Mouse (Mus musculus): ENCODE results near the gene Rora. TPM values are rescaled to one million over a fixed set of nuclear protein-coding genes. Genes with fewer than 3 reads are reported as not detected.
A peak's percentile ranks its signal among the peaks of the same experiment; 100 is the strongest.

Rora gene
- total RNA-seq, 2 experiments from 2014 or later: 21.1 to 24.9 TPM

DNA sequence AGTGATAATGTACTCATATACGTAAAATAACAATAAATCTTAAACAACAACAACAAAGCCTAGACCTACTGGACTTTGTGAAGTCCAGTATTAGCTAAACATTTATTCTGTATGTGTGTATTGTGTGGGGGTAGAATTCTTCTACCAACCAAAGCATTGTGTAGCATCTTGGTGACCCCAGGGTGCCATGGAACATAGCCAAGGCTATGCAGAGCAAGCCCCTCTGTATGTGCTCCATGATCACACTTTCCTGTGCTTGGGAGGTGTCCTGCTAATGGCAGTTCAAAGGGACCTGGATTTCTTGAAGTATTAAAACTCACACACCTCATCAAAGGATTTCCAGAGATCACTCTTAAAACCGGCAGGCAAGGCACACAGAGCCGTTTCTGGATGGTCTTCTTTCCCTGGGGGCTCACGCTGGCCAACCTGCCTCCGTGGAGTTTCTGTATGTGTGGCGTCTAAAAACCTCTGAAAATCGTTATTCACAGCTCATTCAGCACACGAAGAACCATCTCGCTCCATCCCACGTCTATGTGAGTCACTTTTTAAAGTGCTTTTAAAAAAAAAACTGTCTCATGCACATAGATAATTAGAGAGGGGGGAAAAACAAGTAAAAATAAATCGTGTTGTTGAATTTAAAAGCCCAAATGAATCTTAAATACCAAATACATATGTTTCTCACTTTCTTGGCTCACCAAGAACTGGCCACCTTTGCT, 92.5 kb downstream of the Rora start:
- intact Hi-C loops (cut with DNase I): no loop called here
- DNase-seq: no peak

GRCm38 (mm10) chr9:68756976-68757375, 103.4 kb downstream of the Rora start:
- DNase-seq: peak; percentile 52 to 59
- intact Hi-C loops (cut with DNase I): no loop called here

GRCm38 (mm10) chr9:68759324-68759723, 105.7 kb downstream of the Rora start:
- no peak for DNase-seq
- intact Hi-C loops (cut with DNase I): no loop called here

- intact Hi-C loops (cut with DNase I): no loop called here
- DNase-seq: no peak
Measured at GRCm38 (mm10) chr9:68760329-68760728, 106.7 kb downstream of the Rora start.

DNA sequence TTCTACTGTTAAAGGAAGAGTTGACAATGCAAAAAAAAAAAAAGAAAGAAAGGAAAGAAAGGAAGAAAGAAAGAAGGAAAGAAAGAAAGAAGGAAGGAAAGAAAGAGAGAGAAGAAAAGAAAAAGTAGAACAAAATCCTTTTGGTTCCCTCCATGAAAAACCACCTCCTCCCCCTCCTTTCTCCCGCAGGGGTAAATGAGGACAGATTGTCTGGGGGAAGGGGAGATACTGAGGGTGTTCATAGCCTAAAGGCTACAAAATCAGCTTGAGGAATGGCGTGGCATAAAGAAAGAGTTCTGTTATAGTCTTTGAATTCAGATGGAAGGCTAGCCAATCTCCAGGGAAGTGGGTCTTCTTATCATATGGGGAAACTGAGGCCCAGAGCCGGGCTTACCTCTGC, 107.3 kb downstream of the Rora start:
- intact Hi-C loops (cut with DNase I): no loop called here
- no peak for DNase-seq

DNA sequence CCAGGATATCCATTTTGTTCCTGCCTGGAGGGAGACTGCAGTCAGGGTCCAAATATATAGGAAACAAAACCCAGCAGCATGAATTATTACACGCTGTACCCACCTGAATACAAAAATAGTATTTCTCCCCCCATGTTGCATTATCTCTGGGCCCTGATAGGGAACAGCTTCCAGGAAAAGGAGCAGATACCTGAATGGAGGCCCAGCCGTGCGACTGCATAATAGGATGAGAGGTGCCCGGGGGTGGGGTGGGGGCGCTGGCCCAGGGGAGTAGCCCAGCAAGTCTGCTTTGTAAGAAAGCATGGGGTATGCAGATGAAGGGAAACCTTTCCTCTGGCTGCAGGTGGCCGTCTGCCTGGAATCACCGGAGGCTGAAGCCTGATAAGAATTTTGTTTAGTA, 108.1 kb downstream of the Rora start:
- intact Hi-C loops (cut with DNase I): no loop called here
- DNase-seq: peak in 1 of 2 experiments; percentile 26

- intact Hi-C loops (cut with DNase I): no loop called here
- no peak for DNase-seq
Measured at GRCm38 (mm10) chr9:68765595-68765994, 112.0 kb downstream of the Rora start.

- DNase-seq: no peak
- intact Hi-C loops (cut with DNase I): no loop called here
Measured at GRCm38 (mm10) chr9:68769638-68770037, 116.1 kb downstream of the Rora start.

GRCm38 (mm10) chr9:68771383-68771782, 117.8 kb downstream of the Rora start:
- DNase-seq: no peak
- intact Hi-C loops (cut with DNase I): no loop called here

- intact Hi-C loops (cut with DNase I): no loop called here
- DNase-seq: no peak
Measured at GRCm38 (mm10) chr9:68773770-68774169, 120.2 kb downstream of the Rora start.

DNA sequence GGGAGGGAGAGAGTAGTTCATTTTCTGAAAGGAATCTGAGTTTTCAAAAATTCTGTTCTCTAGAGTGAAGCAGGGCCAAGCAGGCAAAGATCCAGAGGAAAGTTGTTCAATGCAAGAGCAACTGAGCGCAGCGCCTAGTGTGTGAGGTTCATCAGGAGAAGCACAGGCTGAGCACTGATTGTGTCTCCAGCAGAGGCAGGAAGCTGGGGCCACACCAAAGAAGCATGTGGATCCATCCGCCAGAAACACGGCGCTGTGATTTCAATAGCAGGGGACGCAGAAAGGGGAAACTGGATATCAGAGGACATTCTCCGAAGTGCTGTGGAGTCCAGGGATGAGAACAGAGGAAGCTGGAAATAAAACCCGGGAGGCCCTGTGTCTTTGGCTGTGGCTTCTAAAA, 128.4 kb downstream of the Rora start:
- DNase-seq: peak; percentile 46 to 49
- intact Hi-C loops (cut with DNase I): no loop called here

- no peak for DNase-seq
- intact Hi-C loops (cut with DNase I): no loop called here
Measured at GRCm38 (mm10) chr9:68782604-68783003, 129.0 kb downstream of the Rora start.

DNA sequence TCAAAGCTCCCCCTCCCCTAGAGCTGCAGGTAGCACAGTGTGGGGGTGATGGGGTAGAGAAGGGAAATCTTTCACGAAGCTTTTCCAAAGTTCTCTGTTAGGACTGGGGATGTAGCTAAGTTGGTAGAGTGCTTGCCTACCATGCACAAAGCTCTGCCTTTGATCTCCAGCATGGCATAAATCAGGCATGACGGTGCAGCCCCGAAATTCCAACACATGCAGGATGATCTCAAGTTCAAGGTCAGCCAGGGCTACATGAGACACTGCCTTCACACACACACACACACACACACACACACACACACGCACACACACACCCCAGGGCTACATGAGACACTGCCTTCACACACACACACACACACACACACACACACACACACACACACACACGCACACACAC, 129.7 kb downstream of the Rora start:
- no peak for DNase-seq
- intact Hi-C loops (cut with DNase I): no loop called here

GRCm38 (mm10) chr9:68786614-68787293, 133.2 kb downstream of the Rora start:
- no peak for DNase-seq

DNA sequence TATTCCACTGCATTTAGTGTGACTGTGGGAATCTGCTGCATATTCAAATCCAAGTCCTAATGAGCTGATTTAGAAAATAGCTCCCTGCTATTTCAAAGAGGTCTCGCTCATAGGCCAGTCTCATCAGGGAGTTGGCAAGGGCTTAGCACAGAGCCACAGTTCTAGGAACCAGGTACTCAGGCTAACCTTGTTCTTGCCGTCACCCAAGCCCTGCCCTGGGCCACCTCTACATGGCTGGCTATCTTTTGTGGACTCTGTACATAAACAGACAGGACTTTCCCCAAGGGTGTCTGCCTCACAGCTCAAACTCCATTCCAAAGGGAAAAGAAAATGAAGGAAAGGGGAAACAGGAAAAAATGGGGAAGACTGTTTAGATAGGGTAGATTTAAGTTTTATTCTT, 134.1 kb downstream of the Rora start:
- intact Hi-C loops (cut with DNase I): no loop called here
- no peak for DNase-seq

More at GRCm38 (mm10) chr9:68786614-68787293, 133.2 kb downstream of the Rora start:
- intact Hi-C loops (cut with DNase I): no loop called here

GRCm38 (mm10) chr9:68790922-68791321, 137.3 kb downstream of the Rora start:
- intact Hi-C loops (cut with DNase I): no loop called here
- no peak for DNase-seq

DNA sequence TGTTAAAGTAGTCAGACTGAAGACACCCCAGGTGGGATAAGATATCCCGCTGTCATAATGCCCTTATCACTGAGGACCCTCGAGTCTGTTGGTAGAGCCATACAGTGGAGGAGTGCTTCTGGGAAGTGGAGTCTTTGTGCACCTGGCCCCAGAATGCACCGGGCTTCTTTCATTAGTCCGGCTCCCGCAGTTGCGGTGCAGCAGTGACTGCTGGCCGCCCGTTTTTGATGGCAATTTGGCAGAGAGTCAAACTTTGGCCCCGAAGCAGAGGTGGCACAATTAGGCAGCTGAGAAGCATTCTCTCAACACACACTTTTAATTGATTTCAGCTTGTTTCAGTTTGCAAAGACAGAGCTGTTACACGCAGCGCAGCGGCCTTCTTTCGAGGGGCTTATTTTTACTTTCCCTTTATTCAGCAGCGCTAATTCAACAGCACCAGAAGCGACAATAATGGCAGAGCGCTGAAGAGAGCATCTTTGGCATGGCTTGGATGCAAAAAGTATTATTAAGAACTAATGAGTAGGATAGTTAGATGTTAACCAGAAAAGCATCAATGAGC, 138.5 kb downstream of the Rora start:
- intact Hi-C loops (cut with DNase I): no loop called here
- no peak for DNase-seq

- intact Hi-C loops (cut with DNase I): no loop called here
- no peak for DNase-seq
Measured at GRCm38 (mm10) chr9:68795314-68795713, 141.7 kb downstream of the Rora start.

GRCm38 (mm10) chr9:68798221-68798620, 144.6 kb downstream of the Rora start:
- intact Hi-C loops (cut with DNase I): no loop called here
- DNase-seq: no peak

DNA sequence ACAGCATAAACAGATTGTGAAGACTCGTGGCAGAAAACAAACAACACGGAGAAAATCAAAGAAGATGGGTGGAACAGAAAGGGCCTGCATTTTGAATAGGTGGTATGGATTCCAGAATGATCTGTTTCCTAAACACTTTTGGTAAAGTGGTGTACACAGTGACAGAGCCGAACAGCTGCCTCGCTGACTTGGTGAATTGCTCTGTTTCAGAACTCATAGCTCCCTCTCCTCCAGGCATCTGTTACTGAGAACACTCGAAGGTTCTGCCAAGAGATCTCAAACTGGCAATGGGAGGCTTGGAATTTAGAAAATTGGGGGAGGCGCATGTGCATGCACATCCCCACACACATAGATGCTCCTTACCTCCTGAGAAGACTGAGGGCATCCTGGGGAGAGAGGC, 145.5 kb downstream of the Rora start:
- DNase-seq: no peak
- intact Hi-C loops (cut with DNase I): no loop called here

DNA sequence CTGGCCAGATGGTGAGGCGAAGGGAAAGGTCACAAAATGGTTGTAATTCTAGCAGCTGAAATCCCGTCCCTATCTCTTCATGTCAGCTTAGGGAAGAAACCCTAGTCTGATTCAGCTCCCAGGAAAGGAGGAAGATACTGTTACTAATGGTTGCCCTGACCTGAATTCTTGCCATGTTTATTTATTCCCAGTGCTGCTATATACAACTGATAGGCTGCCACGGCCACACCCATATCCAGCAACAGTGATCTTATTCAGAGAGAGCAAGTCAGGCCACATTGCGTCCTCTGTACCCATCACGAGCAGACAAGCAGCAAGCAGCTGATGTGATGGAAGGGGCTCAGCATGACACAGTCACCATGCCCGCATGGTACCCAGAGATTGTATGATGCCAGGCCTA, 150.6 kb downstream of the Rora start:
- DNase-seq: no peak
- intact Hi-C loops (cut with DNase I): no loop called here

DNA sequence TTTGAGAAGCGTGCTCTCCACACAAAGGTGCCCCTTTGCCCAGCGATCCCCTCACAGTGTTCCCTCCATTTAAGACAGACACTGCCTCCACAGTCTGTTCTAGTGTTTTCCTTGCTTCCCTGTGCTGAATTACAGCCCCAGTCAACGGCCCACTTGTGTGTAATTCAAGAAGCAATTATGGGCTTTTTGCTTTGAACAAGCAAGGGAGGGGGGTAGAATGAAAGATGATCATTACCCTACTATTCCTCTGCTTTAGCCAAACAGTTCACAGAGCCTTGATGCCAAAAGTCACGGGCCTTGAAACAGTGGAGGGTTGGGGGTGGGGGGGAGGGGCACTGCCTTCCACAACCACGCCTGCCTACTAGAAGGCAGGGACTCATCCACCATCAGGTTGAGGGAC, 152.2 kb downstream of the Rora start:
- no peak for DNase-seq
- intact Hi-C loops (cut with DNase I): no loop called here
